Mouse (Mus musculus): ENCODE measurements at regions not wholly inside any gene's neighbourhood (a gene's known extent, or its start where the extent isn't known, plus 50 kb on each side); places are given as distances from the start of the nearest gene placed in this dataset.
"Not testable (repeated sequence)": the region's sequence is repeated elsewhere in the genome, so short reads cannot be mapped to it uniquely, and the experiment has no call there.

- intact Hi-C loops (cut with DNase I) = no loop called here
- DNase-seq (ENCODE audit: low spot score in 2 of 2) = no peak
These were observed 172.3 kb downstream of the Snca start for GRCm38 (mm10) chr6:60657117-60657911.

- intact Hi-C loops (cut with DNase I); DNase-seq (ENCODE audit: low spot score in 2 of 2): not testable (repeated sequence)
These were observed 182.6 kb downstream of the Snca start for GRCm38 (mm10) chr6:60646983-60647617.

GRCm38 (mm10) chr6:60642251-60642650 is 187.4 kb downstream of the Snca start:
- intact Hi-C loops (cut with DNase I) = no loop called here
- DNase-seq (ENCODE audit: low spot score in 2 of 2) = no peak

GRCm38 (mm10) chr6:60616313-60616712 is 213.3 kb downstream of the Snca start:
- DNase-seq (ENCODE audit: low spot score in 2 of 2) = peak in 1 of 2 experiments; percentile 17

GRCm38 (mm10) chr6:60600201-60600600 is 229.5 kb downstream of the Snca start:
- intact Hi-C loops (cut with DNase I) = no loop called here

More at GRCm38 (mm10) chr6:60616313-60616712, 213.3 kb downstream of the Snca start:
- intact Hi-C loops (cut with DNase I) = no loop called here

GRCm38 (mm10) chr6:60564261-60564660 is 265.4 kb downstream of the Snca start:
- intact Hi-C loops (cut with DNase I) = loop anchor here (5.0 kb wide), 1 partner anchor 383 kb away; no protein-coding TSS in a partner anchor
- peak; percentile 9 to 12 for DNase-seq (ENCODE audit: low spot score in 2 of 2)

More at GRCm38 (mm10) chr6:60600201-60600600, 229.5 kb downstream of the Snca start:
- DNase-seq (ENCODE audit: low spot score in 2 of 2) = no peak

- peak; percentile 42 to 50 for DNase-seq (ENCODE audit: low spot score in 2 of 2)
- intact Hi-C loops (cut with DNase I) = loop anchor here (5.0 kb wide), 1 partner anchor 327 kb away; no protein-coding TSS in a partner anchor
These were observed 273.9 kb downstream of the Snca start for GRCm38 (mm10) chr6:60555590-60556235.

All from left cerebral cortex, postnatal 14 days (tissue).